12 mouse cellular contexts compared by ENCODE assay signal in the genomic region with DNA sequence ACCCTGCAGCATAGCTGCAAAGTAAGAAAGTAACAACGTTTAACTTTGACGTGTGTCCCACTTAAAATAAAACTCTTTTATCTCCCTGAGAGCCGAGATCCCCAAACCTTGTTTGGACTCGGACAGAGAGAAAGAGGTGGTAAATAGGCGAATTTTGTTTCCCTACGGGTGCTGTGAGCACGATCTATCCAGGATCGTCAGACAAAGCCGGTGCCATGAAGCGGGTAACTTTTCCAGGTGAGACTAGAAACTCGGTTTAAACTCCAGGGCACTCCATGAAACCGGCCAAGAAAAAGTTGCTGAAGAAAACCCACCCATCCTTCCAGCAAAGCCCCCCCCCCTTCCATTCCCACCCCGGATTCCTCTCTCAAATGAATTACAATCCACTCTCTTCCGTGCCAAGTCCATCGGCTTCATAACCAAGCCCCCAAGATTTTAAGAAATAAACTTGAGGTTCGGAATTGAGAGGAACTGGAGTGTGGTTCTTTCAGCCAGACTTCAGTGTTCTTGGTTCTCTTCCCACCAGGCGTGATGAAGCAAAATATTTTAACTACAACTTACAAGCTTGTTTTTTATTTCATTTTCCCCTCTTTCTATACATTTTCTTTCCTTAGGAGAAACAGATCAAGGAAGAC.
DNase-seq lines count a peak whose midpoint lies in the region; ATAC-seq and TF ChIP-seq lines count a peak whose summit lies in the region.
"Had no signal": no experiment of that assay in that cellular context is flagged by ENCODE, and none has a peak within 500 bp of the region (broad histone marks: within the 10 kb centered on the region; RNA-seq: fewer than 3 reads in every experiment).

No protein-coding gene starts in this region.

- 1% methylated on average over 17 of the region's 17 CpGs for WGBS in forebrain, embryonic 10.5 days
- under 1% methylated on average over 17 of the region's 17 CpGs for WGBS in forebrain, embryonic 12.5 days
- 2% methylated on average over 17 of the region's 17 CpGs for WGBS in lung, embryonic 14.5 days
- WGBS in lung, postnatal 0 days = 3% methylated on average over 17 of the region's 17 CpGs
- WGBS in hindbrain, postnatal 0 days = 6% methylated on average over 17 of the region's 17 CpGs
- 1% methylated on average over 17 of the region's 17 CpGs for WGBS in neural tube, embryonic 11.5 days

- H3K4me3 ChIP-seq in forebrain, embryonic 10.5 days = no peak overlapping the region
- H3K4me3 ChIP-seq in forebrain, embryonic 12.5 days (replicated peaks) = no peak overlapping the region
- no peak overlapping the region for H3K4me3 ChIP-seq in lung, embryonic 14.5 days (ENCODE audit: low read depth, low read length)
- no peak overlapping the region for H3K4me3 ChIP-seq in lung, postnatal 0 days (ENCODE audit: low read depth, low read length)
- no peak overlapping the region for H3K4me3 ChIP-seq in hindbrain, postnatal 0 days (ENCODE audit: low read length)
- H3K4me3 ChIP-seq in neural tube, embryonic 11.5 days (ENCODE audit: low read depth, low read length) = no peak overlapping the region
- H3K4me3 ChIP-seq: liver, embryonic 13.5 days had no signal

- peaks cover 99% of the 10 kb centered on the region for H3K27me3 ChIP-seq in forebrain, embryonic 10.5 days (ENCODE audit: poor library complexity, severe bottlenecking)
- H3K27me3 ChIP-seq in forebrain, embryonic 12.5 days = peaks cover 85% of the 10 kb centered on the region
- H3K27me3 ChIP-seq in lung, embryonic 14.5 days (ENCODE audit: insufficient read depth, low read length) = peaks cover 55% of the 10 kb centered on the region
- peaks cover 26% of the 10 kb centered on the region for H3K27me3 ChIP-seq in lung, postnatal 0 days (replicated peaks; ENCODE audit: insufficient read depth, low read length)
- H3K27me3 ChIP-seq in hindbrain, postnatal 0 days (ENCODE audit: insufficient read depth, low read length) = peaks cover 19% of the 10 kb centered on the region; the same call in 1 of the 2 replicates
- peaks cover 9% of the 10 kb centered on the region; the same call in 1 of the 2 replicates for H3K27me3 ChIP-seq in neural tube, embryonic 11.5 days (ENCODE audit: control insufficient read depth, insufficient read depth, low read length)

- no peak overlapping the region for H3K27ac ChIP-seq in forebrain, embryonic 10.5 days
- H3K27ac ChIP-seq in forebrain, embryonic 12.5 days = no peak overlapping the region
- H3K27ac ChIP-seq in lung, embryonic 14.5 days (ENCODE audit: low read depth) = no peak overlapping the region
- no peak overlapping the region for H3K27ac ChIP-seq in lung, postnatal 0 days (ENCODE audit: low read length)
- no peak overlapping the region for H3K27ac ChIP-seq in hindbrain, postnatal 0 days
- H3K27ac ChIP-seq in neural tube, embryonic 11.5 days (ENCODE audit: low read depth, low read length) = no peak overlapping the region
- H3K27ac ChIP-seq: liver, embryonic 13.5 days; neural tube, embryonic 13.5 days had no signal

- ATAC-seq in forebrain, embryonic 12.5 days (ENCODE audit: low FRiP score) = no peak
- no peak for ATAC-seq in lung, embryonic 14.5 days (ENCODE audit: insufficient read depth)
- no peak for ATAC-seq in lung, postnatal 0 days
- ATAC-seq in hindbrain, postnatal 0 days = no peak
- no peak for ATAC-seq in neural tube, embryonic 11.5 days (ENCODE audit: insufficient read depth, low FRiP score, low TSS enrichment)
- ATAC-seq: forebrain, embryonic 14.5 days; intestine, embryonic 16.5 days had no signal

- TF ChIP-seq CTCF in lung, embryonic 14.5 days (IDR thresholded peaks at IDR 0.05; ENCODE audit: low read depth) = no peak
- no peak for TF ChIP-seq CTCF in lung, postnatal 0 days (IDR thresholded peaks at IDR 0.05)
- no peak for TF ChIP-seq CTCF in hindbrain, postnatal 0 days (IDR thresholded peaks at IDR 0.05; ENCODE audit: low read depth)

- peaks cover 18% of the 10 kb centered on the region for H3K4me1 ChIP-seq in forebrain, embryonic 10.5 days
- peaks cover 15% of the 10 kb centered on the region for H3K4me1 ChIP-seq in forebrain, embryonic 12.5 days
- no peaks in the 10 kb centered on the region for H3K4me1 ChIP-seq in lung, embryonic 14.5 days (ENCODE audit: insufficient read depth)
- H3K4me1 ChIP-seq in lung, postnatal 0 days (ENCODE audit: insufficient read depth, low read depth, low read length) = no peaks in the 10 kb centered on the region
- H3K4me1 ChIP-seq in hindbrain, postnatal 0 days (ENCODE audit: insufficient read depth, low read length) = no peaks in the 10 kb centered on the region
- 0 out of 2 replicates have a peak, but pooled peaks cover 13% of the 10 kb centered on the region for H3K4me1 ChIP-seq in neural tube, embryonic 11.5 days (ENCODE audit: control insufficient read depth, insufficient read depth, low read length)
- H3K4me1 ChIP-seq: liver, embryonic 13.5 days had no signal

- no peaks in the 10 kb centered on the region for H3K36me3 ChIP-seq in forebrain, embryonic 10.5 days (replicated peaks)
- H3K36me3 ChIP-seq in forebrain, embryonic 12.5 days (replicated peaks) = no peaks in the 10 kb centered on the region
- H3K36me3 ChIP-seq in lung, embryonic 14.5 days (ENCODE audit: insufficient read depth) = no peaks in the 10 kb centered on the region
- H3K36me3 ChIP-seq in lung, postnatal 0 days (ENCODE audit: insufficient read depth, low read length) = no peaks in the 10 kb centered on the region
- H3K36me3 ChIP-seq in hindbrain, postnatal 0 days (ENCODE audit: insufficient read depth, low read length) = no peaks in the 10 kb centered on the region
- no peaks in the 10 kb centered on the region for H3K36me3 ChIP-seq in neural tube, embryonic 11.5 days (ENCODE audit: control insufficient read depth, insufficient read depth, low read length)
- H3K36me3 ChIP-seq: liver, embryonic 13.5 days; neural tube, embryonic 13.5 days had no signal

- no peak overlapping the region for H3K4me2 ChIP-seq in forebrain, embryonic 12.5 days
- H3K4me2 ChIP-seq in lung, embryonic 14.5 days = no peak overlapping the region
- no peak overlapping the region for H3K4me2 ChIP-seq in lung, postnatal 0 days (replicated peaks; ENCODE audit: low read depth, low read length)
- H3K4me2 ChIP-seq in hindbrain, postnatal 0 days (ENCODE audit: low read depth, low read length) = peak overlapping the region; percentile 8; the same call in 1 of the 2 replicates
- 0 out of 2 replicates have a peak overlapping the region, but pooled peaks have one; percentile 21 for H3K4me2 ChIP-seq in neural tube, embryonic 11.5 days (ENCODE audit: low read depth)
- H3K4me2 ChIP-seq: liver, embryonic 13.5 days had no signal

- DNase-seq in forebrain, embryonic 10.5 days (ENCODE audit: extremely low spot score, low spot score) = peak; percentile 27
- DNase-seq in lung, embryonic 14.5 days = peak; percentile 10
- DNase-seq in lung, postnatal 0 days (ENCODE audit: low spot score) = no peak
- DNase-seq in hindbrain, postnatal 0 days (ENCODE audit: low spot score) = no peak
- DNase-seq in neural tube, embryonic 11.5 days (ENCODE audit: low spot score) = peak; percentile 31
- DNase-seq in left cerebral cortex, adult 8-10 months (ENCODE audit: low spot score in 2 of 2) = no peak
- DNase-seq in testis, postnatal 14 days (ENCODE audit: low spot score) = no peak
- DNase-seq: liver, embryonic 13.5 days had no signal

- no peak for TF ChIP-seq EP300 in lung, postnatal 0 days (IDR thresholded peaks at IDR 0.05)

- no peak overlapping the region for H3K9ac ChIP-seq in forebrain, embryonic 12.5 days
- H3K9ac ChIP-seq in lung, embryonic 14.5 days = no peak overlapping the region
- no peak overlapping the region for H3K9ac ChIP-seq in lung, postnatal 0 days (replicated peaks; ENCODE audit: low read depth)
- no peak overlapping the region for H3K9ac ChIP-seq in hindbrain, postnatal 0 days (replicated peaks; ENCODE audit: low read length)
- no peak overlapping the region for H3K9ac ChIP-seq in neural tube, embryonic 11.5 days (ENCODE audit: low read length)
- H3K9ac ChIP-seq: liver, embryonic 13.5 days; neural tube, embryonic 13.5 days had no signal

- no peaks in the 10 kb centered on the region; the same call in 1 of the 2 replicates for H3K9me3 ChIP-seq in forebrain, embryonic 10.5 days
- H3K9me3 ChIP-seq in forebrain, embryonic 12.5 days = 0 out of 2 replicates have a peak, but pooled peaks cover 3% of the 10 kb centered on the region
- H3K9me3 ChIP-seq in lung, embryonic 14.5 days (ENCODE audit: low read depth, low read length) = no peaks in the 10 kb centered on the region
- H3K9me3 ChIP-seq in lung, postnatal 0 days (ENCODE audit: low read length) = no peaks in the 10 kb centered on the region; the same call in 1 of the 2 replicates
- no peaks in the 10 kb centered on the region for H3K9me3 ChIP-seq in hindbrain, postnatal 0 days (ENCODE audit: low read length)
- no peaks in the 10 kb centered on the region for H3K9me3 ChIP-seq in neural tube, embryonic 11.5 days (ENCODE audit: control insufficient read depth, low read length)
- H3K9me3 ChIP-seq: liver, embryonic 13.5 days; neural tube, embryonic 13.5 days had no signal

Comparison
In these comparisons a context has a peak if more than half of its experiments do, and no peak if none do; other contexts are left out.
1. DNase-seq: peak in forebrain, embryonic 10.5 days (single experiment), lung, embryonic 14.5 days (single experiment) and neural tube, embryonic 11.5 days (single experiment); none in lung, postnatal 0 days (single experiment), hindbrain, postnatal 0 days (single experiment), left cerebral cortex, adult 8-10 months (0 of 2) and testis, postnatal 14 days (single experiment).
2. H3K4me2 ChIP-seq: peak in hindbrain, postnatal 0 days (single experiment) and neural tube, embryonic 11.5 days (single experiment); none in forebrain, embryonic 12.5 days (single experiment), lung, embryonic 14.5 days (single experiment) and lung, postnatal 0 days (single experiment).